8 mouse cellular contexts compared by ENCODE assay signal in the genomic region with DNA sequence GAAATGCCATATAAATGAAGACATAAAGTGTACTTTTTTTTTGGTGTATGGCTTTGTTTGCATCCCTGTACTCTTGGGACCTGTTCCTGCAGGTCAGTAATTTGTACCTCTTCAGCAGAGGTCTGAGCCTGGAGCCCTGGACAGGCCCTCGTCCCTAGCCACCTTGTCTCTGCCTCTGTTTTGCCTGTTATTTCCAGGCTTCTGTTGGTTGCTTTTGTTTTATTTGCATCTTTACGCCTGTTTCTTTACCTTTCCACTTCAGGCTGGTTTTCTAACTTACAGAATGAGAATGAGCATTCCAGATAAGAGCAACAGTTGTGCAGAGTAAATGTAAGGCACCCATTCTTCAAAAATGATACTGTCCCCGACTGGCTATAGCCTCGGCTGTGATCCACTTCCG. TPM values are rescaled to one million over a fixed set of nuclear protein-coding genes. Genes with fewer than 3 reads are reported as not detected.
DNase-seq lines count a peak whose midpoint lies in the region; ATAC-seq and TF ChIP-seq lines count a peak whose summit lies in the region.
"Not testable (repeated sequence)": the region's sequence is repeated elsewhere in the genome, so short reads cannot be mapped to it uniquely, and the experiment has no call there.
"Had no signal": no experiment of that assay in that cellular context is flagged by ENCODE, and none has a peak within 500 bp of the region (broad histone marks: within the 10 kb centered on the region; RNA-seq: fewer than 3 reads in every experiment).

Gene Sp140, plus strand, starts transcription at position 301 of the 400 bp plus-strand sequence.

- no CpG with 5 or more reads among the region's 5 CpGs for WGBS in heart, embryonic 11.5 days (ENCODE audit: insufficient replicate concordance)
- WGBS in liver, embryonic 13.5 days (ENCODE audit: insufficient replicate concordance), result no CpG with 5 or more reads among the region's 5 CpGs
- WGBS in lung, postnatal 0 days, result no CpG with 5 or more reads among the region's 5 CpGs

- not testable (repeated sequence) for TF ChIP-seq CTCF in lung, postnatal 0 days (IDR thresholded peaks at IDR 0.05)

- not testable (repeated sequence) for H3K4me3 ChIP-seq in heart, embryonic 11.5 days (ENCODE audit: low read depth, low read length); lung, postnatal 0 days (ENCODE audit: low read depth, low read length)
- peak within 1 kb of the TSS; percentile 22; the same call in 1 of the 2 replicates for H3K4me3 ChIP-seq in liver, embryonic 13.5 days (replicated peaks)

- not testable (repeated sequence) for H3K27ac ChIP-seq in heart, embryonic 11.5 days (ENCODE audit: low read depth, low read length); liver, embryonic 13.5 days; lung, postnatal 0 days (ENCODE audit: low read length)

- H3K36me3 ChIP-seq in heart, embryonic 11.5 days (ENCODE audit: control insufficient read depth, insufficient read depth, low read length); liver, embryonic 13.5 days; lung, postnatal 0 days (ENCODE audit: insufficient read depth, low read length): not testable (repeated sequence)

- not testable (repeated sequence) for H3K9ac ChIP-seq in heart, embryonic 11.5 days (ENCODE audit: low read depth, low read length); lung, postnatal 0 days (replicated peaks; ENCODE audit: low read depth)
- H3K9ac ChIP-seq in liver, embryonic 13.5 days, result 0 out of 2 replicates have a peak within 1 kb of the TSS, but pooled peaks have one; percentile 18

- H3K4me2 ChIP-seq in heart, embryonic 11.5 days, result peak within 1 kb of the TSS; percentile 11; the same call in 1 of the 2 replicates
- H3K4me2 ChIP-seq in liver, embryonic 13.5 days, result peak within 1 kb of the TSS; percentile 39
- peak within 1 kb of the TSS; percentile 36; the same call in 1 of the 2 replicates for H3K4me2 ChIP-seq in lung, postnatal 0 days (replicated peaks; ENCODE audit: low read depth, low read length)

- not testable (repeated sequence) for DNase-seq in liver, embryonic 13.5 days; lung, postnatal 0 days (ENCODE audit: low spot score)

- ATAC-seq in CD4-positive, CD25-positive, alpha-beta regulatory T cell, adult 4 months; common myeloid progenitor, adult 5-6 weeks (replicated peaks; ENCODE audit: low read depth, poor library complexity, severe bottlenecking); heart, embryonic 11.5 days (replicated peaks; ENCODE audit: insufficient number of reproducible peaks, low FRiP score, low TSS enrichment); inflammation-experienced regulatory T-cells, adult 6 months; liver, embryonic 13.5 days (ENCODE audit: low read depth); lung, postnatal 0 days; neutrophil, adult 5-6 weeks (ENCODE audit: extremely low read depth, insufficient number of reproducible peaks, low FRiP score, poor library complexity, severe bottlenecking): not testable (repeated sequence)

- not testable (repeated sequence) for TF ChIP-seq EP300 in lung, postnatal 0 days (IDR thresholded peaks at IDR 0.05)

- H3K4me1 ChIP-seq in heart, embryonic 11.5 days (ENCODE audit: control insufficient read depth, insufficient read depth, low read length); liver, embryonic 13.5 days (replicated peaks); lung, postnatal 0 days (ENCODE audit: insufficient read depth, low read depth, low read length): not testable (repeated sequence)

- H3K27me3 ChIP-seq in heart, embryonic 11.5 days (ENCODE audit: control insufficient read depth, insufficient read depth, low read length); liver, embryonic 13.5 days; lung, postnatal 0 days (replicated peaks; ENCODE audit: insufficient read depth, low read length): not testable (repeated sequence)

- H3K9me3 ChIP-seq in heart, embryonic 11.5 days (replicated peaks; ENCODE audit: control insufficient read depth, low read length); liver, embryonic 13.5 days (replicated peaks); lung, postnatal 0 days (ENCODE audit: low read length): not testable (repeated sequence)

RNA-seq across cellular contexts. Expression of gene Sp140, which starts in this region (rescaled TPM):
- 10 to 100 TPM; 71.9 to 80.9 TPM for polyA plus RNA-seq in CD4-positive, CD25-positive, alpha-beta regulatory T cell, adult 4 months (2017; shearing (Covaris generic))
- total RNA-seq in common myeloid progenitor, adult 5-6 weeks (2017), result 62.0 and 62.2 TPM in 2 replicates
- polyA plus RNA-seq in heart, embryonic 11.5 days (2014; fragmentation: Nextera tagmentation; extraction: Ambion mirVana), result 2.1 and 2.8 TPM in 2 replicates
- 10 to 100 TPM; 73.5 to 95.8 (median 85.9) TPM for polyA plus RNA-seq in inflammation-experienced regulatory T-cells, adult 6 months (2017; shearing (Covaris generic))
- 2.5 and 4.6 TPM in 2 replicates for polyA plus RNA-seq in liver, embryonic 13.5 days (2015; fragmentation: Nextera tagmentation; extraction: Ambion mirVana)
- 6.2 and 7.2 TPM in 2 replicates for polyA plus RNA-seq in lung, postnatal 0 days (2015; fragmentation: Nextera tagmentation; extraction: Ambion mirVana)
- 151 and 168 TPM in 2 replicates for total RNA-seq in neutrophil, adult 5-6 weeks (2017)
- polyA plus RNA-seq: G1E had no signal
